9 mouse cellular contexts compared by ENCODE assay signal in genomic region chr3:122072646-122073571, GRCm38 (mm10). TPM values are rescaled to one million over a fixed set of nuclear protein-coding genes. Genes with fewer than 3 reads are reported as not detected.
DNase-seq lines count a peak whose midpoint lies in the region; ATAC-seq lines count a peak whose summit lies in the region.
"Had no signal": no experiment of that assay in that cellular context is flagged by ENCODE, and none has a peak within 500 bp of the region (broad histone marks: within the 10 kb centered on the region; RNA-seq: fewer than 3 reads in every experiment).

No protein-coding gene starts in this region.

- peaks cover 4% of the 10 kb centered on the region; the same call in 1 of the 2 replicates for H3K4me1 ChIP-seq in midbrain, embryonic 15.5 days
- no peaks in the 10 kb centered on the region for H3K4me1 ChIP-seq in midbrain, embryonic 16.5 days (ENCODE audit: control insufficient read depth, insufficient read depth, low read length)
- H3K4me1 ChIP-seq in kidney, embryonic 14.5 days (ENCODE audit: control insufficient read depth, insufficient read depth, low read length): peaks cover 31% of the 10 kb centered on the region
- H3K4me1 ChIP-seq in stomach, embryonic 14.5 days (ENCODE audit: control insufficient read depth, insufficient read depth, low read length): peaks cover 28% of the 10 kb centered on the region

- DNase-seq in frontal cortex, postnatal 14 days (ENCODE audit: low spot score in 2 of 2): no peak
- no peak for DNase-seq in layer of hippocampus, adult 11-12 months (ENCODE audit: low spot score)
- no peak for DNase-seq in layer of hippocampus, adult 9-10 months (ENCODE audit: low spot score)
- DNase-seq: adrenal gland, adult 2 months had no signal

- no peak overlapping the region for H3K9ac ChIP-seq in midbrain, embryonic 15.5 days
- no peak overlapping the region for H3K9ac ChIP-seq in midbrain, embryonic 16.5 days (ENCODE audit: low read depth, low read length)
- no peak overlapping the region for H3K9ac ChIP-seq in kidney, embryonic 14.5 days (ENCODE audit: low read depth, low read length)
- H3K9ac ChIP-seq in stomach, embryonic 14.5 days (replicated peaks; ENCODE audit: low read depth, low read length): no peak overlapping the region

- H3K27me3 ChIP-seq in midbrain, embryonic 15.5 days (replicated peaks): peaks cover 2% of the 10 kb centered on the region
- H3K27me3 ChIP-seq in midbrain, embryonic 16.5 days (ENCODE audit: control insufficient read depth, insufficient read depth, low read depth, low read length): no peaks in the 10 kb centered on the region
- no peaks in the 10 kb centered on the region for H3K27me3 ChIP-seq in kidney, embryonic 14.5 days (ENCODE audit: control insufficient read depth, insufficient read depth, low read length)
- no peaks in the 10 kb centered on the region for H3K27me3 ChIP-seq in stomach, embryonic 14.5 days (ENCODE audit: control insufficient read depth, insufficient read depth, low read length)

- no peak overlapping the region for H3K4me3 ChIP-seq in midbrain, embryonic 15.5 days
- no peak overlapping the region for H3K4me3 ChIP-seq in midbrain, embryonic 16.5 days (ENCODE audit: low read depth, low read length)
- no peak overlapping the region for H3K4me3 ChIP-seq in kidney, embryonic 14.5 days (ENCODE audit: low read length)
- H3K4me3 ChIP-seq in stomach, embryonic 14.5 days (ENCODE audit: low read depth, low read length): no peak overlapping the region

- 56% methylated on average over 11 of the region's 11 CpGs for WGBS in midbrain, embryonic 15.5 days
- WGBS in midbrain, embryonic 16.5 days: 62% methylated on average over 11 of the region's 11 CpGs
- WGBS in kidney, embryonic 14.5 days: 27% methylated on average over 11 of the region's 11 CpGs
- WGBS in stomach, embryonic 14.5 days: 34% methylated on average over 11 of the region's 11 CpGs

- no peaks in the 10 kb centered on the region for H3K36me3 ChIP-seq in midbrain, embryonic 15.5 days (replicated peaks)
- no peaks in the 10 kb centered on the region for H3K36me3 ChIP-seq in midbrain, embryonic 16.5 days (ENCODE audit: control insufficient read depth, insufficient read depth, low read length)
- no peaks in the 10 kb centered on the region for H3K36me3 ChIP-seq in kidney, embryonic 14.5 days (ENCODE audit: control insufficient read depth, insufficient read depth, low read length)
- no peaks in the 10 kb centered on the region for H3K36me3 ChIP-seq in stomach, embryonic 14.5 days (ENCODE audit: control insufficient read depth, insufficient read depth, low read length)

- ATAC-seq in frontal cortex, adult (ENCODE audit: low TSS enrichment): peak; percentile 43
- no peak for ATAC-seq in midbrain, embryonic 15.5 days (replicated peaks)
- no peak for ATAC-seq in midbrain, embryonic 16.5 days
- peak; percentile 62; the same call in 1 of the 2 replicates for ATAC-seq in kidney, embryonic 14.5 days (ENCODE audit: low FRiP score, low TSS enrichment)
- peak; percentile 33; the same call in 1 of the 2 replicates for ATAC-seq in stomach, embryonic 14.5 days (ENCODE audit: insufficient number of reproducible peaks, insufficient read depth, low FRiP score, low read depth)

- H3K27ac ChIP-seq in midbrain, embryonic 15.5 days: 0 out of 2 replicates have a peak overlapping the region, but pooled peaks have one; percentile 40
- no peak overlapping the region for H3K27ac ChIP-seq in midbrain, embryonic 16.5 days (ENCODE audit: low read length)
- peak overlapping the region; percentile 83; the same call in 1 of the 2 replicates for H3K27ac ChIP-seq in kidney, embryonic 14.5 days (ENCODE audit: low read depth, low read length)
- peak overlapping the region; percentile 39; the same call in 1 of the 2 replicates for H3K27ac ChIP-seq in stomach, embryonic 14.5 days (ENCODE audit: low read length)

- H3K9me3 ChIP-seq in midbrain, embryonic 15.5 days: no peaks in the 10 kb centered on the region
- no peaks in the 10 kb centered on the region for H3K9me3 ChIP-seq in midbrain, embryonic 16.5 days (replicated peaks; ENCODE audit: control insufficient read depth, low read length, poor library complexity, severe bottlenecking)
- no peaks in the 10 kb centered on the region for H3K9me3 ChIP-seq in kidney, embryonic 14.5 days (ENCODE audit: control insufficient read depth, low read length)
- H3K9me3 ChIP-seq in stomach, embryonic 14.5 days (ENCODE audit: control insufficient read depth, low read depth, low read length): no peaks in the 10 kb centered on the region

- H3K4me2 ChIP-seq in midbrain, embryonic 15.5 days: no peak overlapping the region
- no peak overlapping the region for H3K4me2 ChIP-seq in midbrain, embryonic 16.5 days (ENCODE audit: low read length)
- H3K4me2 ChIP-seq in kidney, embryonic 14.5 days (replicated peaks; ENCODE audit: low read depth, low read length): no peak overlapping the region
- no peak overlapping the region for H3K4me2 ChIP-seq in stomach, embryonic 14.5 days (replicated peaks; ENCODE audit: low read depth, low read length)

RNA-seq across cellular contexts. Expression of gene Abca4, which starts 28.7 kb away (rescaled TPM):
- 1.3 and 1.4 TPM in 2 replicates for polyA plus RNA-seq in midbrain, embryonic 15.5 days (2015; fragmentation: Nextera tagmentation; extraction: Ambion mirVana)
- 0.93 and 1.7 TPM in 2 replicates for polyA plus RNA-seq in midbrain, embryonic 16.5 days (2015; fragmentation: Nextera tagmentation; extraction: Ambion mirVana)
- 0.70 and 0.84 TPM in 2 replicates for polyA plus RNA-seq in kidney, embryonic 14.5 days (2014; fragmentation: Nextera tagmentation; extraction: Ambion mirVana)
- 0.67 and 0.91 TPM in 2 replicates for polyA plus RNA-seq in stomach, embryonic 14.5 days (2014; fragmentation: Nextera tagmentation; extraction: Ambion mirVana)

Comparison
In these comparisons a context has a peak if more than half of its experiments do, and no peak if none do; other contexts are left out.
1. ATAC-seq: peak in frontal cortex, adult (single experiment), kidney, embryonic 14.5 days (single experiment) and stomach, embryonic 14.5 days (single experiment); none in midbrain, embryonic 15.5 days (single experiment) and midbrain, embryonic 16.5 days (single experiment).